Comparison of ENCODE assay signal across 22 mouse cellular contexts in the genomic region with DNA sequence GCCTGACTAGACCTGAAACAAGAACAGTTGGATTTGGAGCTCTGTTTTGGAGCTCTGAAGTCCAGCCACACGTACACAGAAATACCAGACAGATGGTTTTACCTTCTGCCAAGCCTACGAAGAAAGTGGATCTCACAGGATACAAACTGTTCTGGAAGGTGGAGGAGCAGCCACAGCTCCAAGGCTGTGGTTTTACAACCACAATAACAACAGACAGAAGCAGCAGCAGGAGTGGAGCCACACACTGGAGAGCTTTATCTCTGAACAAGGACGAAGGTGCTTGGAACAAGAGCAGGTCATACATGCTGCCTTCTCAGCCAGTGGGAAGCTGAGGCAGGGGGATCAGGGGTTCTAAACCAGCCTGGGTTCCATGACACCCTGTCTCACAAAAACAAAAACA. TPM values are rescaled to one million over a fixed set of nuclear protein-coding genes. Genes with fewer than 3 reads are reported as not detected.
DNase-seq lines count a peak whose midpoint lies in the region; ATAC-seq and TF ChIP-seq lines count a peak whose summit lies in the region.
"Had no signal": no experiment of that assay in that cellular context is flagged by ENCODE, and none has a peak within 500 bp of the region (broad histone marks: within the 10 kb centered on the region; RNA-seq: fewer than 3 reads in every experiment).

No protein-coding gene starts in this region.

- WGBS in midbrain, embryonic 13.5 days = 75% methylated on average over 3 of the region's 3 CpGs

- H3K36me3 ChIP-seq in midbrain, embryonic 13.5 days = no peaks in the 10 kb centered on the region
- H3K36me3 ChIP-seq: embryonic facial prominence, embryonic 13.5 days; heart, embryonic 10.5 days; hindbrain, embryonic 12.5 days; kidney, embryonic 15.5 days had no signal

- H3K4me2 ChIP-seq in midbrain, embryonic 13.5 days (replicated peaks) = no peak overlapping the region
- H3K4me2 ChIP-seq: embryonic facial prominence, embryonic 13.5 days; hindbrain, embryonic 12.5 days; kidney, embryonic 15.5 days; midbrain, embryonic 11.5 days had no signal

- H3K9ac ChIP-seq in midbrain, embryonic 13.5 days (replicated peaks) = no peak overlapping the region
- H3K9ac ChIP-seq: embryonic facial prominence, embryonic 13.5 days; hindbrain, embryonic 12.5 days; kidney, embryonic 15.5 days had no signal

- H3K4me3 ChIP-seq in left cerebral cortex, adult 2 months = no peak overlapping the region
- no peak overlapping the region for H3K4me3 ChIP-seq in midbrain, embryonic 13.5 days (replicated peaks)
- H3K4me3 ChIP-seq: embryonic facial prominence, embryonic 13.5 days; heart, embryonic 10.5 days; hindbrain, embryonic 12.5 days; kidney, embryonic 15.5 days had no signal

- no peaks in the 10 kb centered on the region; the same call in 1 of the 2 replicates for H3K9me3 ChIP-seq in midbrain, embryonic 13.5 days
- H3K9me3 ChIP-seq: embryonic facial prominence, embryonic 13.5 days; heart, embryonic 10.5 days; hindbrain, embryonic 12.5 days; kidney, embryonic 15.5 days had no signal

- H3K4me1 ChIP-seq in midbrain, embryonic 13.5 days (replicated peaks) = no peaks in the 10 kb centered on the region
- H3K4me1 ChIP-seq: embryonic facial prominence, embryonic 13.5 days; heart, embryonic 10.5 days; hindbrain, embryonic 12.5 days; kidney, embryonic 15.5 days had no signal

- peak; percentile 22 to 33 for DNase-seq in left cerebral cortex, adult 18-20 months (ENCODE audit: low spot score in 2 of 2)
- DNase-seq in left cerebral cortex, adult 2 months (ENCODE audit: extremely low spot score in 1 of 2, low spot score in 2 of 2) = no peak
- peak; percentile 85 for DNase-seq in cerebellum, adult 11-12 months
- DNase-seq in cerebellum, adult 9-11 months = peak; percentile 89
- peak; percentile 23 to 55 for DNase-seq in right cerebral cortex, postnatal 10 days (ENCODE audit: low spot score in 2 of 2)
- DNase-seq in adrenal gland, adult 8-10 months = no peak
- DNase-seq: gastrocnemius, postnatal 25 days; heart, postnatal 10 days; liver; lung, adult 2 months; lung, postnatal 36 days; thymus, postnatal 36 days had no signal

- ATAC-seq in midbrain, embryonic 13.5 days = no peak
- ATAC-seq: inflammation-experienced regulatory T-cells, adult 6 months had no signal

- no peak overlapping the region for H3K27ac ChIP-seq in left cerebral cortex, adult 2 months
- H3K27ac ChIP-seq in midbrain, embryonic 13.5 days = no peak overlapping the region
- H3K27ac ChIP-seq: embryonic facial prominence, embryonic 13.5 days; heart, embryonic 10.5 days; hindbrain, embryonic 12.5 days; kidney, embryonic 15.5 days had no signal

- TF ChIP-seq CTCF in left cerebral cortex, adult 2 months (IDR thresholded peaks at IDR 0.05) = no peak

- intact Hi-C loops in left cerebral cortex, adult 2 months (cut with DNase I) = no loop called here

- no peaks in the 10 kb centered on the region for H3K27me3 ChIP-seq in midbrain, embryonic 13.5 days
- H3K27me3 ChIP-seq: embryonic facial prominence, embryonic 13.5 days; hindbrain, embryonic 12.5 days; kidney, embryonic 15.5 days had no signal

RNA-seq across cellular contexts. Expression of gene Mrgprd, which starts 4.8 kb away (rescaled TPM):
- total RNA-seq in left cerebral cortex, adult 18-20 months (2021) = not detected
- not detected for total RNA-seq in left cerebral cortex, adult 2 months (2021)
- total RNA-seq in adrenal gland, adult 8-10 months (2022) = not detected
- not detected in 2 replicates for polyA plus RNA-seq in midbrain, embryonic 13.5 days (2015; fragmentation: Nextera tagmentation; extraction: Ambion mirVana)
- total RNA-seq: gastrocnemius, postnatal 25 days; heart, postnatal 10 days; neutrophil, adult 5-6 weeks had no signal
- polyA plus RNA-seq: embryonic facial prominence, embryonic 13.5 days; heart, embryonic 10.5 days; hindbrain, embryonic 12.5 days; inflammation-experienced regulatory T-cells, adult 6 months; kidney, embryonic 15.5 days; large intestine, adult 2 months; lung, adult 2 months; midbrain, embryonic 11.5 days; testis, adult 2 months had no signal

RNA-seq across cellular contexts. Expression of gene Mrgprf, which starts 18.9 kb away (rescaled TPM):
- total RNA-seq in left cerebral cortex, adult 18-20 months (2021) = 1 to 10 TPM; 1.7 to 1.8 TPM
- total RNA-seq in left cerebral cortex, adult 2 months (2021) = 1 to 10 TPM; 1.8 to 2.5 TPM
- total RNA-seq in adrenal gland, adult 8-10 months (2022) = 1 to 10 TPM in 3 of 4 experiments, under 1 TPM in 1; 0.91 to 3.0 (median 1.2) TPM
- 2.4 and 2.8 TPM in 2 replicates for polyA plus RNA-seq in midbrain, embryonic 13.5 days (2015; fragmentation: Nextera tagmentation; extraction: Ambion mirVana)
- total RNA-seq: neutrophil, adult 5-6 weeks had no signal
- polyA plus RNA-seq: inflammation-experienced regulatory T-cells, adult 6 months had no signal

RNA-seq across cellular contexts. Expression of gene Tpcn2, which starts 35.7 kb away (rescaled TPM):
- 1 to 10 TPM; 4.8 to 5.4 TPM for total RNA-seq in left cerebral cortex, adult 18-20 months (2021)
- 1 to 10 TPM; 5.3 to 6.8 TPM for total RNA-seq in left cerebral cortex, adult 2 months (2021)
- total RNA-seq in adrenal gland, adult 8-10 months (2022) = 10 to 100 TPM in 3 of 4 experiments, 1 to 10 TPM in 1; 8.0 to 34.6 (median 21.0) TPM
- polyA plus RNA-seq in midbrain, embryonic 13.5 days (2015; fragmentation: Nextera tagmentation; extraction: Ambion mirVana) = 2.7 and 4.2 TPM in 2 replicates

Comparison
In these comparisons a context has a peak if more than half of its experiments do, and no peak if none do; other contexts are left out.
1. DNase-seq: peak in left cerebral cortex, adult 18-20 months (2 of 2), cerebellum, adult 11-12 months (single experiment), cerebellum, adult 9-11 months (single experiment) and right cerebral cortex, postnatal 10 days (2 of 2); none in left cerebral cortex, adult 2 months (0 of 2) and adrenal gland, adult 8-10 months (single experiment).